Mouse (Mus musculus): ENCODE data around the gene Atp1a4. TPM values are rescaled to one million over a fixed set of nuclear protein-coding genes. Genes with fewer than 3 reads are reported as not detected.

The Atp1a4 gene
- polyA plus RNA-seq, 1 experiment from 2014 or later = not detected

DNA sequence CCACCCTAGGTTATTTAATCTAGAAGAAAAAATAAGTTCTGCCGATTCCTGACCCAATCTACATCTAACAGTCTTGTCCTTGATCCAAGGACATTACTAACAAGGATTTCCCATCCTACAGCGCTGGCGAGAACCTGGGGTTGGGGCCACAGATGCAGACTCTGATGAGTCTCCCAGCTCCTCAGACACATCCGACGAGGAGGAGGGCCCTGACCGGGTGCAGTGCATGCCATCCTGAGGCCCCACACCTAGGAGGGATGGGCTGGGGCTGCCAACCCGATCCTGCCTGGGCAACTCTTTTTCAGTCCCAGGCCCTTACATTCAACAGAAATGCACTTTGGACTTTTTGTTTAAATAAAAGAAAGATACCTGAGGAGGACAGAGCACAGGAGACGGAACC lies 63.8 kb downstream of the Atp1a4 start:
- no peaks in the 10 kb centered on the region for H3K4me1 ChIP-seq (replicated peaks; ENCODE audit: control insufficient read depth, insufficient read depth, low read length)
- no peak overlapping the region for H3K4me2 ChIP-seq (ENCODE audit: low read length)
- no peaks in the 10 kb centered on the region for H3K27me3 ChIP-seq (replicated peaks; ENCODE audit: control insufficient read depth, insufficient read depth, low read length)
- no peaks in the 10 kb centered on the region for H3K9me3 ChIP-seq (ENCODE audit: control insufficient read depth, low read length)
- H3K4me3 ChIP-seq (replicated peaks; ENCODE audit: low read length) = no peak overlapping the region
- no peak overlapping the region for H3K9ac ChIP-seq (replicated peaks; ENCODE audit: low read depth, low read length)
- H3K36me3 ChIP-seq (ENCODE audit: control insufficient read depth, insufficient read depth) = peaks cover 36% of the 10 kb centered on the region
- no peak for ATAC-seq
- H3K27ac ChIP-seq (ENCODE audit: low read length) = 0 out of 2 replicates have a peak overlapping the region, but pooled peaks have one; percentile 12
- WGBS = 68% methylated on average over 8 of the region's 8 CpGs

DNA sequence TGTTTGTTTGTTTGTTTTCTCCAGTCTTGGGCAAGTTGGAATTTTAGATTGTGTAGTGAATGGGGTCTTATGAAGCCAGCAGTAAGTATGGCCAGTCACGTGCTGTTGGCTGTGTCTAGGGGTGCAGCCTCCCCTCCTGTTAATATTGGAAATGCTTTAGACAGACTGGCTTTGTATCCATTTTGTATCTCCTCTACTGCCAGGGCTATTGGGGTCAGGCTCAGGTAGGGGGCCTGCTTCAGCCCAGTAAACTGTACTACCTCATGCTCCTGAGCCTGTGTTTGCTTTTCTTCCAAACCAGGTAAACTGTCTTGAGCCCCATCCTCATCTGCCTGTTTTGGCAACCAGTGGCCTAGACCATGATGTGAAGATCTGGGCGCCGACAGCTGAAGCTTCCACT lies 66.0 kb downstream of the Atp1a4 start:
- Histone ChIP-seq H3K4me2 (ENCODE audit: low read length) (no peak overlapping the region), H3K4me3 (replicated peaks; ENCODE audit: low read length) (no peak overlapping the region), H3K27me3 (replicated peaks; ENCODE audit: control insufficient read depth, insufficient read depth, low read length) (no peaks in the 10 kb centered on the region), H3K9ac (replicated peaks; ENCODE audit: low read depth, low read length) (no peak overlapping the region), H3K36me3 (ENCODE audit: control insufficient read depth, insufficient read depth) (peaks cover 39% of the 10 kb centered on the region), H3K27ac (ENCODE audit: low read length) (no peak overlapping the region), H3K9me3 (ENCODE audit: control insufficient read depth, low read length) (no peaks in the 10 kb centered on the region), H3K4me1 (replicated peaks; ENCODE audit: control insufficient read depth, insufficient read depth, low read length) (no peaks in the 10 kb centered on the region)
- WGBS = 88% methylated on average over 3 of the region's 3 CpGs
- no peak for ATAC-seq

DNA sequence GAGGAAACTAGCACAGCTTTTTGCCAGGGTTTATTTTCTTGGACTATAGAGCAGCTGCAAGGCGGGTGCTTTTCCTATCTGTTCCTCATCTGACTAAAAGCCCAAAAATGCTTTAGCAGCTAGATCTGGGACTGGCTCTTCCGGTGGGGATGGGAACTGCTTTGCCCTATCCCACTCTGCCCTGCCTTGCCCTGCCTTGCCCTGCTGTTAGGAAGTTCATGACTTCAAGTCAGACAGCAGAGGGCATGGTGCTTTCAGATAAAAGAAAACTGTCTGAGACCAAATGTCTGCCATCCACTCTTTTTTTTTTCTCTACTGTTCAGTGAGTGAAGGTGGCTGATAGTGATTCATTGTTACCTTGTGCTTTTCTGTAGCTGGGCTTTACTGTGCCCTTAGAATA lies 66.6 kb downstream of the Atp1a4 start:
- Histone ChIP-seq H3K36me3 (ENCODE audit: control insufficient read depth, insufficient read depth) (peaks cover 39% of the 10 kb centered on the region), H3K9me3 (ENCODE audit: control insufficient read depth, low read length) (no peaks in the 10 kb centered on the region), H3K4me3 (replicated peaks; ENCODE audit: low read length) (no peak overlapping the region), H3K27me3 (replicated peaks; ENCODE audit: control insufficient read depth, insufficient read depth, low read length) (no peaks in the 10 kb centered on the region), H3K9ac (replicated peaks; ENCODE audit: low read depth, low read length) (no peak overlapping the region), H3K4me2 (ENCODE audit: low read length) (no peak overlapping the region), H3K4me1 (replicated peaks; ENCODE audit: control insufficient read depth, insufficient read depth, low read length) (no peaks in the 10 kb centered on the region), H3K27ac (ENCODE audit: low read length) (no peak overlapping the region)
- 97% methylated on average over 2 of the region's 2 CpGs for whole genome bisulfite sequencing
- no peak for ATAC-seq

DNA sequence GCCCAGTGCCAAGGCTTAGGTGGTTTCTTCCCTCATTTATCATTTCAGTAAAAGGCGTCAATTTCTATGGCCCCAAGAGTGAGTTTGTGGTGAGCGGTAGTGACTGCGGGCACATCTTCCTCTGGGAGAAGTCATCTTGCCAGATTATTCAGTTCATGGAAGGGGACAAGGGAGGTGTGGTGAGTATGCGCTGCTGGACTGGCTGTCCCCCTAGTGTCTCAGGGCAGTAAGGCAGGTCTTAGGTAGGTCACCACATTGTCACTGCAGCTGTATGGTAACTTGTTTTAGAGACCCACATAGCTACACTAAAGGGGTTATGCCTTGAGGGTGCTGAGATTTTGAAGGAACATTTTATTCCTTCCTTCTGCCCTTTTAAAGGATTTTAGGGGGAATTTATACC lies 69.3 kb downstream of the Atp1a4 start:
- Histone ChIP-seq H3K9me3 (ENCODE audit: control insufficient read depth, low read length) (no peaks in the 10 kb centered on the region), H3K4me3 (replicated peaks; ENCODE audit: low read length) (no peak overlapping the region), H3K27ac (ENCODE audit: low read length) (no peak overlapping the region), H3K27me3 (replicated peaks; ENCODE audit: control insufficient read depth, insufficient read depth, low read length) (no peaks in the 10 kb centered on the region), H3K4me1 (replicated peaks; ENCODE audit: control insufficient read depth, insufficient read depth, low read length) (no peaks in the 10 kb centered on the region), H3K4me2 (ENCODE audit: low read length) (no peak overlapping the region), H3K36me3 (ENCODE audit: control insufficient read depth, insufficient read depth) (peaks cover 32% of the 10 kb centered on the region), H3K9ac (replicated peaks; ENCODE audit: low read depth, low read length) (no peak overlapping the region)
- WGBS = 70% methylated on average over 4 of the region's 4 CpGs
- no peak for ATAC-seq

DNA sequence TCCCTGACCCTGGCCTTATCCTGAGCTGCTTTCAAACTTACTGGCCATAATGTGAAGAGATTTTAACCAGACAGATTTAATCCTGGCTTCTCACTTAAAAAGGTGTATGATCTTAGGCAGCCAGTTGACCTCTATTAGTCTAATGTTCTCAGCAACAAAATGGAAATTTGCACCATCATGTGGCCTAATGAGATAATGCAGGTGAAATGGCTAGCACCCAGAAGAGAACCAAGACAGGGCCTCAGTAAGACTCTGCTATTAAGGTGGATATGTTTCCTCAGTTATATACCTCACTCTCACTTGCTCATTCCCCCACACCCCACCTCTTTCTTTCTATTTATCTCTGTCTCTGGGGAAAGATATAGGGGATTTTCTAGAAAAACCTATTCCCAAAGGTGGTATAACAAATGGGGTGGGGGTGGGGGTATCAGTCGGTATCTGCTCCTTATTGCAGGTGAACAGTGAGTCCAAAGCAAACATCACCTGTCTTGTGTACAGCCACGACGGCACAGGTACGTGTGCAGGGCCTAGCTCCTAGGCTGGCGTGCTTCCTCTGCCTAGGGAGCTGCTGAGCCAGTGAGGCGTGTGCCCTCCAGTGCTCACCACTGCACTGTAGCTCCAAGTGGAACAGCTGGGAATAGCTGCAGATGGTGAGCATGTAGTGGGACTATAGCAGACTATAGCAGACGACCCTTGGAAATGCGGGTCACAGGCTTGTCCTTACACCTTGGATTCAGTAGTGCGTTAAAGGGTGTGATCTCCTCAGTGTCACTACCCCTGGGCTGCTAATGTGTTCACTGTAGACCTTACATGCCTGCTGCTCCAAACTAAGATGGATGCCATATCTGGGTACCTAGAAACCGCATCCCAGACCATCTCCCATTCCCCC lies 71.6 kb downstream of the Atp1a4 start:
- peaks cover 27% of the 10 kb centered on the region for H3K36me3 ChIP-seq (ENCODE audit: control insufficient read depth, insufficient read depth)
- WGBS = 94% methylated on average over 10 of the region's 10 CpGs

DNA sequence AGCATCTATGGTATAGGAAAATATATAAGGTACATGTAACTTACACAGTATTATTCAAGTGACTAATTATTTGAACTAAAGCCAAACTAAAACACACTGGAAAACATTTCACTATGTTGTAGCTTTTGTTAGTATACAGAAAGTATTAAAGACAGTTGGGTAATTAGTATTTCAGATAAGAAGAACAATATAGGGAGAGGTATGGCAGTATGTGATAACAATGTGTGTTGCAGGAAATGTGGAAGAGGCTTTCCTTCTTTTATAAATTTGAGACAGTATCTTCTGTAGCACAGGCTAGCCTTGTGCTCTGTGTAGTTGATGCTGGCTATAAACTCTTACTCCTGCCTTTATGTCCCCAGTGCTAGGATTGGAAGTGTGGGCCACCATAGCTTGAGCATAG lies 74.3 kb downstream of the Atp1a4 start:
- H3K4me1 ChIP-seq (replicated peaks; ENCODE audit: control insufficient read depth, insufficient read depth, low read length) = no peaks in the 10 kb centered on the region

More for the DNA sequence above, 71.6 kb downstream of the Atp1a4 start:
- ATAC-seq = no peak
- Histone ChIP-seq H3K27me3 (replicated peaks; ENCODE audit: control insufficient read depth, insufficient read depth, low read length) (no peaks in the 10 kb centered on the region), H3K27ac (ENCODE audit: low read length) (no peak overlapping the region), H3K4me1 (replicated peaks; ENCODE audit: control insufficient read depth, insufficient read depth, low read length) (no peaks in the 10 kb centered on the region), H3K9me3 (ENCODE audit: control insufficient read depth, low read length) (no peaks in the 10 kb centered on the region), H3K4me2 (ENCODE audit: low read length) (no peak overlapping the region), H3K9ac (replicated peaks; ENCODE audit: low read depth, low read length) (no peak overlapping the region), H3K4me3 (replicated peaks; ENCODE audit: low read length) (no peak overlapping the region)

DNA sequence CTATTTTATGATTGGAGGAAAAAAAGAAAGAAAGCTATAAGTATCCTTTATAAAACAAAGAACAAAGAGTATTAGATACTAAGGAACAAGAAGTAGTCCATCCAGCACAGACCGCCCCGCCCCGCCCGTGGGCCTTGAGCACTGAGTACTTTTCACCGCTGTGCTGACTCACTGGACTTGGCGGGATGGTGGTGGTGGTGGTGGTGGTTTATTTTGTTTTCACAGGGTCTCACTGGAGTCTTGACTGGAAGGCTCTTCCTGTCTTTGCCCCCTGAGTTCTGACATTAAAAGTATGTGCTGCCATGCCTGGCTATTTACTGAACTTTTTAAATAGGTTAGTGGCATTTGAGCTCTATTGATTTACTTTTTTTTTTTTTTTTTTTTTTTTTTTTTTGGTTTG lies 75.2 kb downstream of the Atp1a4 start:
- Histone ChIP-seq H3K9ac (replicated peaks; ENCODE audit: low read depth, low read length) (no peak overlapping the region), H3K4me2 (ENCODE audit: low read length) (no peak overlapping the region), H3K36me3 (ENCODE audit: control insufficient read depth, insufficient read depth) (peaks cover 28% of the 10 kb centered on the region), H3K9me3 (ENCODE audit: control insufficient read depth, low read length) (no peaks in the 10 kb centered on the region), H3K27me3 (replicated peaks; ENCODE audit: control insufficient read depth, insufficient read depth, low read length) (no peaks in the 10 kb centered on the region), H3K4me3 (replicated peaks; ENCODE audit: low read length) (no peak overlapping the region), H3K27ac (ENCODE audit: low read length) (no peak overlapping the region), H3K4me1 (replicated peaks; ENCODE audit: control insufficient read depth, insufficient read depth, low read length) (no peaks in the 10 kb centered on the region)
- ATAC-seq = no peak
- 97% methylated on average over 6 of the region's 6 CpGs for WGBS

More for the DNA sequence above, 74.3 kb downstream of the Atp1a4 start:
- Histone ChIP-seq H3K27me3 (replicated peaks; ENCODE audit: control insufficient read depth, insufficient read depth, low read length) (no peaks in the 10 kb centered on the region), H3K9me3 (ENCODE audit: control insufficient read depth, low read length) (no peaks in the 10 kb centered on the region), H3K9ac (replicated peaks; ENCODE audit: low read depth, low read length) (no peak overlapping the region), H3K27ac (ENCODE audit: low read length) (no peak overlapping the region), H3K4me2 (ENCODE audit: low read length) (no peak overlapping the region), H3K4me3 (replicated peaks; ENCODE audit: low read length) (no peak overlapping the region), H3K36me3 (ENCODE audit: control insufficient read depth, insufficient read depth) (peaks cover 26% of the 10 kb centered on the region)
- ATAC-seq = no peak

DNA sequence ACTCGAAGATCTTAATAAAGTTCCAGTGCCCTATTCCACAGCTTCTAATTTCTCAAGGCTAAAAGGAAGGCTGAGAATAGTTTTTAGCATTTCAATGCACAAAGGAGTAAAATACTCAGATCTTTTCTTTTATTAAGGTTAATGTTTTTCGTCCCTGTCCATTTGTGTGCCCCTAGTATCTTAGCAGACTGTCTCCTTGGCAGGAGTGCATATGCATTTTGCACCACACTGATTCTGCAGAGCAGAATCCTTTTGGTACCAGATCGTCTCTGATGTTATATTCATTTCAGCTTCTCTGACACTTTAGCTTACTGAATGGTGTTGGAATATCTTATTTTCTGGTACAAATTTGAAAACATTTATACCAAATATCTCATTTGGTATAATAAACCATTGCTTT lies 76.4 kb downstream of the Atp1a4 start:
- Histone ChIP-seq H3K9ac (replicated peaks; ENCODE audit: low read depth, low read length) (no peak overlapping the region), H3K27ac (ENCODE audit: low read length) (no peak overlapping the region), H3K4me2 (ENCODE audit: low read length) (no peak overlapping the region), H3K4me3 (replicated peaks; ENCODE audit: low read length) (no peak overlapping the region), H3K4me1 (replicated peaks; ENCODE audit: control insufficient read depth, insufficient read depth, low read length) (no peaks in the 10 kb centered on the region), H3K27me3 (replicated peaks; ENCODE audit: control insufficient read depth, insufficient read depth, low read length) (no peaks in the 10 kb centered on the region), H3K9me3 (ENCODE audit: control insufficient read depth, low read length) (no peaks in the 10 kb centered on the region), H3K36me3 (ENCODE audit: control insufficient read depth, insufficient read depth) (peaks cover 20% of the 10 kb centered on the region)
- ATAC-seq = no peak
- WGBS = 84% methylated on average over 3 of the region's 3 CpGs

DNA sequence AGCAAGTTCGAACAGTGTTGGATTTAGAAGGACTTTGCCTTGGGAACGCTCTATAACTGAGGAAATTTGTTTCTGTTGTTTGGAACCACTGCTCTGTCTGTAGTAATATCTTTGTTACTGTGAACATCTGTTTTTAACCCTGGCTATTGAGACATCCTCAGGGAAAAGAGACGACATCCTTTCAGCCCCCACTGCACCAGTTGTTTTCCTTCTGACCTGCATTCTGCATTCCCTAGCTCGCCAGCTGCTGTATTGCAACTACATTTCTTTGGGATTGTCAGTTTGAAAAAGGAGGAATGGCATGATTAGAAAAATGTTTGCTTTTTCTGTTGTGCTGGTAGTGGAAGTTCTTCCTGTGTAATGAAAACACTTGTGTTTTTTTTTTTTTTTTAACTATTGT lies 77.3 kb downstream of the Atp1a4 start:
- ATAC-seq = no peak
- no peak overlapping the region for H3K27ac ChIP-seq (ENCODE audit: low read length)
- no peak overlapping the region for H3K9ac ChIP-seq (replicated peaks; ENCODE audit: low read depth, low read length)
- no peaks in the 10 kb centered on the region for H3K27me3 ChIP-seq (replicated peaks; ENCODE audit: control insufficient read depth, insufficient read depth, low read length)
- no peak overlapping the region for H3K4me2 ChIP-seq (ENCODE audit: low read length)
- WGBS = 87% methylated on average over 4 of the region's 4 CpGs
- H3K4me1 ChIP-seq (replicated peaks; ENCODE audit: control insufficient read depth, insufficient read depth, low read length) = no peaks in the 10 kb centered on the region
- H3K9me3 ChIP-seq (ENCODE audit: control insufficient read depth, low read length) = no peaks in the 10 kb centered on the region
- H3K36me3 ChIP-seq (ENCODE audit: control insufficient read depth, insufficient read depth) = peaks cover 13% of the 10 kb centered on the region
- no peak overlapping the region for H3K4me3 ChIP-seq (replicated peaks; ENCODE audit: low read length)

Measured in forebrain, embryonic 16.5 days (tissue).